9 mouse cellular contexts compared by ENCODE assay signal in the genomic region with DNA sequence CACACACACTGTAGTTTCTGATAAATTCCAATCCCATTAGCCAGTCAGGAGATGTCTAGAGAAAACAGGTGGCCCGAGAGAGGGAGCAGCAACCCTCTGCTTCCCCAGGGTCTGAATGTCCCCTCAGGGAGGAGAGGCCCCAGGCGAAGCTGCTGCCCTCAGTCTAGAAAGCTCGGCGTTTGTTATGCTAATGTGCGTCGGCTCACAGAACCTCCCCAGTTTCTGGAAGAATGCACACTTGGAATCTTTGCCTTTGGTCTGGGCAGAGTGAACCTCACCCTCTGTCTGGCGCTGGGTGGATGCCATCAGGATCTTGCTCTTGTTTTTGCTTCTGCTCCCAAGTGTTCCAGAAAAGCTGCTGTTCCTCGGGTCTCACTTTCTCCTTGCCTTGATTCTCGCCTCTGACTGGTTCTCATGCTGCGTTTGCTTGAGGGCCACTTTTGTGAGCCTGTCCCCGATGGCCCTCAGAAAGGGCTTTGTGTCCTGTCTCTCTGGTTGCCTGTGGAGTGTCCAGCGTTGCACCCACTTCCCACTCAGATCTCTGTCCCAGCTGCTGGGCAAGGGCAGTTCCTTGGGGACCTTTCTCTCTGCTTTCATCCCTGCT. TPM values are rescaled to one million over a fixed set of nuclear protein-coding genes. Genes with fewer than 3 reads are reported as not detected.
DNase-seq lines count a peak whose midpoint lies in the region; ATAC-seq and TF ChIP-seq lines count a peak whose summit lies in the region.
"Had no signal": no experiment of that assay in that cellular context is flagged by ENCODE, and none has a peak within 500 bp of the region (broad histone marks: within the 10 kb centered on the region; RNA-seq: fewer than 3 reads in every experiment).

No protein-coding gene starts in this region.

- H3K4me1 ChIP-seq in forebrain, embryonic 14.5 days (ENCODE audit: control insufficient read depth, insufficient read depth, low read length) = peaks cover 25% of the 10 kb centered on the region

- peak overlapping the region; percentile 13; the same call in 1 of the 2 replicates for H3K9ac ChIP-seq in forebrain, embryonic 14.5 days (ENCODE audit: low read length)

- H3K4me2 ChIP-seq in forebrain, embryonic 14.5 days (ENCODE audit: low read length) = no peak overlapping the region

- 3% methylated on average over 12 of the region's 12 CpGs for WGBS in forebrain, embryonic 14.5 days

- ATAC-seq in forebrain, embryonic 14.5 days = peak; percentile 69
- ATAC-seq in erythroid progenitor cell, adult 5-6 weeks (replicated peaks; ENCODE audit: low FRiP score, poor library complexity, severe bottlenecking) = no peak
- ATAC-seq: intestine, postnatal 0 days had no signal

- no peak for TF ChIP-seq CTCF in layer of hippocampus, adult 2 months (conservative IDR thresholded peaks at IDR 0.05)

- no peaks in the 10 kb centered on the region for H3K9me3 ChIP-seq in forebrain, embryonic 14.5 days (replicated peaks; ENCODE audit: control insufficient read depth, low read length)

- DNase-seq in layer of hippocampus, adult 2 months (ENCODE audit: low spot score in 2 of 2) = peak in 1 of 2 experiments; percentile 35
- DNase-seq in layer of hippocampus, adult 18-20 months (ENCODE audit: low spot score in 2 of 2) = no peak
- peak; percentile 80 for DNase-seq in forebrain, embryonic 14.5 days (ENCODE audit: low spot score)
- peak; percentile 77 to 87 for DNase-seq in kidney, postnatal 25 days
- peak; percentile 79 for DNase-seq in retina, embryonic 14.5 days (ENCODE audit: low spot score)
- no peak for DNase-seq in ovary, adult 18-20 months (ENCODE audit: low spot score)
- DNase-seq in lung, postnatal 4 days = no peak

- no peaks in the 10 kb centered on the region for H3K36me3 ChIP-seq in forebrain, embryonic 14.5 days (ENCODE audit: control insufficient read depth, insufficient read depth, low read length)

- no peak overlapping the region for H3K4me3 ChIP-seq in layer of hippocampus, adult 2 months
- no peak overlapping the region for H3K4me3 ChIP-seq in forebrain, embryonic 14.5 days (ENCODE audit: low read depth, low read length)

- no peaks in the 10 kb centered on the region for H3K27me3 ChIP-seq in forebrain, embryonic 14.5 days (replicated peaks; ENCODE audit: control insufficient read depth, insufficient read depth, low read length)

- peak overlapping the region; percentile 82 for H3K27ac ChIP-seq in layer of hippocampus, adult 2 months
- H3K27ac ChIP-seq in forebrain, embryonic 14.5 days (ENCODE audit: low read depth, low read length) = peak overlapping the region; percentile 73

RNA-seq across cellular contexts. Expression of gene Rab11fip4, which starts 55.6 kb away (rescaled TPM):
- total RNA-seq in layer of hippocampus, adult 2 months (2021) = 100 to 1,000 TPM; 163 to 168 TPM
- total RNA-seq in layer of hippocampus, adult 18-20 months (2021) = 100 to 1,000 TPM; 171 to 175 TPM
- polyA plus RNA-seq in forebrain, embryonic 14.5 days (2014; fragmentation: Nextera tagmentation; extraction: Ambion mirVana) = 13.2 and 16.6 TPM in 2 replicates
- 0.36 and 0.42 TPM in 2 replicates for total RNA-seq in erythroid progenitor cell, adult 5-6 weeks (2015; ENCODE audit: low replicate concordance)
- 0.23 and 0.51 TPM in 2 replicates for total RNA-seq in erythroid progenitor cell, adult 5-6 weeks (2017; ENCODE audit: low replicate concordance)

Comparison
In these comparisons a context has a peak if more than half of its experiments do, and no peak if none do; other contexts are left out.
1. DNase-seq: peak in forebrain, embryonic 14.5 days (single experiment), kidney, postnatal 25 days (2 of 2) and retina, embryonic 14.5 days (single experiment); none in layer of hippocampus, adult 18-20 months (0 of 2), ovary, adult 18-20 months (single experiment) and lung, postnatal 4 days (0 of 2).
2. RNA of gene Rab11fip4, which starts 55.6 kb away (total RNA-seq): 171 to 175 TPM in layer of hippocampus, adult 18-20 months and 163 to 168 TPM in layer of hippocampus, adult 2 months; 0.23 to 0.51 TPM in erythroid progenitor cell, adult 5-6 weeks; every median in the first group is over 100 times any median in the second.